Comparison of ENCODE assay signal across 13 mouse cellular contexts in genomic region chr16:24073613-24074244, GRCm38 (mm10).
"Had no signal": no experiment of that assay in that cellular context is flagged by ENCODE, and none has a peak within 500 bp of the region (broad histone marks: within the 10 kb centered on the region; RNA-seq: fewer than 3 reads in every experiment).

No protein-coding gene starts in this region.

- H3K27me3 ChIP-seq: kidney, embryonic 15.5 days; liver, embryonic 13.5 days had no signal

- H3K4me3 ChIP-seq: kidney, embryonic 15.5 days; left cerebral cortex, adult 2 months; liver, embryonic 13.5 days had no signal

- H3K4me2 ChIP-seq: kidney, embryonic 15.5 days; liver, embryonic 13.5 days; midbrain, embryonic 11.5 days had no signal

- DNase-seq: kidney, adult 8-10 months; kidney, postnatal 10 days; kidney, postnatal 36 days; layer of hippocampus, postnatal 36 days; liver, embryonic 13.5 days; lung, adult 2 months; lung, postnatal 14 days; lung, postnatal 4 days; midbrain, embryonic 14.5 days; right cerebral cortex, postnatal 25 days had no signal

- H3K36me3 ChIP-seq: kidney, embryonic 15.5 days; liver, embryonic 13.5 days had no signal
